In the genomic region with DNA sequence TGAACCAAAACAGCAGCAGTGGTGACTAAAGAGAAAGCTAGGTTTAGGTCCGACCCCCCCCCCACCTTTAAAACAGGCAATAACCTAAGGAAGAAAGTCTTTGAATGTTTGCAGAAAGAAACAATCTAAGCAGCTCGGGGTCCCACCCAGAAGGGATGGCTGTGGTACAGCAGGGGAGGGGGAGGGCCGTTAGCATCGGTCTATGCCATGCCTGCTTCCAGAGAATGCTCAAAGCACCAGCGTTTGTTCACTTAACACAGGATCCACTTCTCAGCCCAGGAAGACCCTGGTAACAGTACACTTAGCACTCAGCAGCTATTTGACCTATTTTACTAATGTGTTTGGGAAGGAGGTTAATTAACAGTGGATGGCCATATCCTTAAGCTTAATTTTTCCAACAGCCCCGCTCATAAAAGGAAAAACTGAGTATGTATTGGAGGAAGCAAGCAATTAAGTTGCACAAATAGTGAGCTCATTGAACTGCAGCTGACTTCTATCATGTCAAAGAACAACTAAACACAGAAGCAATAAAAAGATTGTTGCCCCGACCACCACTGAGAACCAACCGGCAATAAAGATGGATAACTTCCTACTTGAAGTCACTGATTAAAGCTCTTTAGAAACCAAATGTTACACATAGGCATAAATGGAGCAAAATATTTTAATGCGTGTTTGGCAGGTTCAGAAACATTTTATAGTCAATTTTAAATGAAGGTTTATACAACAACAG, we compare ENCODE assay signal across 20 mouse cellular contexts.
DNase-seq lines count a peak whose midpoint lies in the region; ATAC-seq and TF ChIP-seq lines count a peak whose summit lies in the region.
"Had no signal": no experiment of that assay in that cellular context is flagged by ENCODE, and none has a peak within 500 bp of the region (broad histone marks: within the 10 kb centered on the region; RNA-seq: fewer than 3 reads in every experiment).

No protein-coding gene starts in this region.

- no peak overlapping the region for H3K4me3 ChIP-seq in kidney, embryonic 16.5 days (ENCODE audit: low read length)
- H3K4me3 ChIP-seq in intestine, embryonic 16.5 days (ENCODE audit: low read length), result no peak overlapping the region
- no peak overlapping the region for H3K4me3 ChIP-seq in limb, embryonic 14.5 days (replicated peaks; ENCODE audit: low read length)
- H3K4me3 ChIP-seq: embryonic facial prominence, embryonic 12.5 days; hindbrain, embryonic 13.5 days; liver, embryonic 13.5 days had no signal

- peak overlapping the region; percentile 44; the same call in 1 of the 2 replicates for H3K27ac ChIP-seq in kidney, embryonic 16.5 days (ENCODE audit: low read length)
- H3K27ac ChIP-seq in intestine, embryonic 16.5 days (ENCODE audit: low read length), result 0 out of 2 replicates have a peak overlapping the region, but pooled peaks have one; percentile 14
- H3K27ac ChIP-seq in limb, embryonic 14.5 days (replicated peaks; ENCODE audit: low read depth, low read length), result no peak overlapping the region
- H3K27ac ChIP-seq: embryonic facial prominence, embryonic 12.5 days; hindbrain, embryonic 13.5 days; liver, embryonic 13.5 days had no signal

- H3K27me3 ChIP-seq in kidney, embryonic 16.5 days (ENCODE audit: insufficient read depth, low read length), result no peaks in the 10 kb centered on the region
- 0 out of 2 replicates have a peak, but pooled peaks cover 3% of the 10 kb centered on the region for H3K27me3 ChIP-seq in intestine, embryonic 16.5 days (replicated peaks; ENCODE audit: control insufficient read depth, insufficient read depth, low read length)
- H3K27me3 ChIP-seq in limb, embryonic 14.5 days (ENCODE audit: control insufficient read depth, insufficient read depth, low read length), result no peaks in the 10 kb centered on the region
- H3K27me3 ChIP-seq: hindbrain, embryonic 13.5 days; liver, embryonic 13.5 days had no signal

- no peak overlapping the region for H3K4me2 ChIP-seq in kidney, embryonic 16.5 days (replicated peaks; ENCODE audit: low read depth, low read length)
- no peak overlapping the region for H3K4me2 ChIP-seq in intestine, embryonic 16.5 days (ENCODE audit: low read depth, low read length)
- H3K4me2 ChIP-seq in limb, embryonic 14.5 days (replicated peaks; ENCODE audit: low read depth, low read length, severe bottlenecking), result no peak overlapping the region
- H3K4me2 ChIP-seq: embryonic facial prominence, embryonic 12.5 days; hindbrain, embryonic 13.5 days; liver, embryonic 13.5 days had no signal

- peak; percentile 37 for DNase-seq in embryo, embryonic 10 days (ENCODE audit: low spot score)
- no peak for DNase-seq in embryo, embryonic 9.5 days (ENCODE audit: extremely low spot score)
- DNase-seq in kidney, postnatal 4 days, result no peak
- no peak for DNase-seq in limb, embryonic 14.5 days (ENCODE audit: low spot score)
- DNase-seq in cerebellum, adult 9-10 months, result no peak
- no peak for DNase-seq in right cerebral cortex, postnatal 25 days
- DNase-seq: cerebellum, adult 9-11 months; gastrocnemius, postnatal 10 days; heart, postnatal 10 days; liver, embryonic 13.5 days; midbrain, embryonic 14.5 days; right cerebral cortex, postnatal 14 days; thymus, adult 18-20 months had no signal

- no peak overlapping the region for H3K9ac ChIP-seq in kidney, embryonic 16.5 days (replicated peaks; ENCODE audit: low read length)
- H3K9ac ChIP-seq in intestine, embryonic 16.5 days (ENCODE audit: low read depth, low read length), result no peak overlapping the region
- H3K9ac ChIP-seq in limb, embryonic 14.5 days (ENCODE audit: low read depth, low read length, severe bottlenecking), result no peak overlapping the region
- H3K9ac ChIP-seq: embryonic facial prominence, embryonic 12.5 days; hindbrain, embryonic 13.5 days; liver, embryonic 13.5 days had no signal

- no peaks in the 10 kb centered on the region for H3K9me3 ChIP-seq in kidney, embryonic 16.5 days (ENCODE audit: low read length)
- H3K9me3 ChIP-seq in intestine, embryonic 16.5 days (ENCODE audit: control insufficient read depth, low read length), result no peaks in the 10 kb centered on the region
- H3K9me3 ChIP-seq in limb, embryonic 14.5 days (ENCODE audit: control insufficient read depth, low read length), result no peaks in the 10 kb centered on the region
- H3K9me3 ChIP-seq: embryonic facial prominence, embryonic 12.5 days; G1E; hindbrain, embryonic 13.5 days; liver, embryonic 13.5 days had no signal

- H3K36me3 ChIP-seq in kidney, embryonic 16.5 days (ENCODE audit: insufficient read depth, low read length), result no peaks in the 10 kb centered on the region
- no peaks in the 10 kb centered on the region for H3K36me3 ChIP-seq in intestine, embryonic 16.5 days (ENCODE audit: control insufficient read depth, insufficient read depth, low read length)
- no peaks in the 10 kb centered on the region for H3K36me3 ChIP-seq in limb, embryonic 14.5 days (ENCODE audit: control insufficient read depth, insufficient read depth, low read length)
- H3K36me3 ChIP-seq: embryonic facial prominence, embryonic 12.5 days; G1E; hindbrain, embryonic 13.5 days; liver, embryonic 13.5 days had no signal

- peak; percentile 16 for ATAC-seq in kidney, embryonic 16.5 days (ENCODE audit: low FRiP score, low TSS enrichment)
- peak; percentile 82 for ATAC-seq in intestine, embryonic 16.5 days
- 0 out of 2 replicates have a peak, but pooled peaks have one; percentile 34 for ATAC-seq in limb, embryonic 14.5 days (ENCODE audit: low FRiP score, low read depth)
- ATAC-seq: CD4-positive, CD25-positive, alpha-beta regulatory T cell, adult 4 months; forebrain, embryonic 16.5 days had no signal

- TF ChIP-seq POLR2A in limb, embryonic 14.5 days (IDR thresholded peaks at IDR 0.05; ENCODE audit: borderline replicate concordance, extremely low read depth, insufficient read depth, insufficient read length), result no peak

- peaks cover 14% of the 10 kb centered on the region for H3K4me1 ChIP-seq in kidney, embryonic 16.5 days (ENCODE audit: insufficient read depth, low read length)
- H3K4me1 ChIP-seq in intestine, embryonic 16.5 days (ENCODE audit: control insufficient read depth, insufficient read depth, low read length), result peaks cover 16% of the 10 kb centered on the region
- peaks cover 14% of the 10 kb centered on the region for H3K4me1 ChIP-seq in limb, embryonic 14.5 days (ENCODE audit: control insufficient read depth, insufficient read depth, low read length)
- H3K4me1 ChIP-seq: hindbrain, embryonic 13.5 days had no signal

- 15% methylated on average over 9 of the region's 9 CpGs for WGBS in kidney, embryonic 16.5 days
- 14% methylated on average over 9 of the region's 9 CpGs for WGBS in intestine, embryonic 16.5 days
- 10% methylated on average over 9 of the region's 9 CpGs for WGBS in limb, embryonic 14.5 days

Comparison
In these comparisons a context has a peak if more than half of its experiments do, and no peak if none do; other contexts are left out.
1. ATAC-seq: peak in every context shown above with its lines; median percentile 82 in intestine, embryonic 16.5 days; 34 in limb, embryonic 14.5 days; 16 in kidney, embryonic 16.5 days.